Mouse (Mus musculus) liver, embryonic 14.5 days (tissue): ENCODE measurements around the gene Cd160.

Experiments used
- CTCF ChIP-seq: IDR thresholded peaks from 2 replicates; pipeline ENCODE4 v1.5.1; 2016; ENCODE audit warnings: antibody characterized with exemption, low read depth, control low read depth
- EP300 ChIP-seq: IDR thresholded peaks from 2 replicates; pipeline ENCODE4 v1.6.1; 2016; ENCODE audit warnings: antibody characterized with exemption, low read depth

DNA sequence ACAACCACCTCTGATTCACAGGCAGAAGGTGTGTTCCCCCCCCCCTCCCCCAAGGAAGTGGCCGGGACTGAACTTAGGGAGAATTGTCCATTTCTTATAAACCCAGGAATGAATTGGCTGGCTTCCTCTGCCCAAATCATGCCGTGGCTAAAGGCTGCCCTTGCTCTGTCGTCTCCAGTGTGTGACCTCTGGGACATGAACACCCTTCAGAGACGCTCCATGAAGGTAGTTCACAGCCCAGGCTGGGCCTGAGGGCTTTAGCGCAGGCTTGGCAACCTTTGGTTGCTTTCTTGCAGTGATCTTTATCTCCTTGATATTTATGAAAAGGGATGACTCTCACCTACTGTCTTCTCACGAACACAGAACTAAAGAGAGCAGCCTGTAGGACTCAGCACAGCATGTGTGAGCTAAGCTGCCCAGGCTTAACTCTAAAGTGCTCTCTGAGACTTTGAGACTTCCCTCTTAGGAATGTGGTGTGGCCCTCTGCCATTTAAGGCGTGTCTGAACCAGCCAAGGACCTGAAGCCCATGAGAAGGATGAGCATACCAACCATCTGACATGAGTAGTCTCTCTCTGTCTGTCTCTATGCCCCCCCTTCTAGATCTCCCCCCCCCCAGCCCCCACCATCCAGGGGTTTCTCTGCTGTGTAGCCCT is 15.4 kb downstream of the Cd160 start:
- no peak for TF ChIP-seq EP300
- TF ChIP-seq CTCF = no peak
